27 mouse cellular contexts compared by ENCODE assay signal in genomic region chr5:105465550-105465949, GRCm38 (mm10). TPM values are rescaled to one million over a fixed set of nuclear protein-coding genes. Genes with fewer than 3 reads are reported as not detected.
DNase-seq lines count a peak whose midpoint lies in the region; ATAC-seq and TF ChIP-seq lines count a peak whose summit lies in the region.
"Had no signal": no experiment of that assay in that cellular context is flagged by ENCODE, and none has a peak within 500 bp of the region (broad histone marks: within the 10 kb centered on the region; RNA-seq: fewer than 3 reads in every experiment).

No protein-coding gene starts in this region.

- intact Hi-C loops in left cerebral cortex, adult 2 months (cut with DNase I): loop anchor here (5.0 kb wide), 1 partner anchor 48 kb away; the partner anchor contains the start of gene Lrrc8b

- no peaks in the 10 kb centered on the region for H3K27me3 ChIP-seq in heart, embryonic 10.5 days (ENCODE audit: insufficient read depth, poor library complexity, severe bottlenecking)
- H3K27me3 ChIP-seq in kidney, embryonic 16.5 days (ENCODE audit: insufficient read depth, low read length): no peaks in the 10 kb centered on the region
- H3K27me3 ChIP-seq in kidney, adult 2 months (replicated peaks; ENCODE audit: control insufficient read depth, insufficient read depth, low read length): no peaks in the 10 kb centered on the region
- H3K27me3 ChIP-seq in liver, embryonic 12.5 days (replicated peaks): no peaks in the 10 kb centered on the region
- H3K27me3 ChIP-seq: CH12.LX; forebrain, embryonic 13.5 days; heart, embryonic 12.5 days; heart, embryonic 15.5 days; hindbrain, embryonic 13.5 days; Patski had no signal

- no peak overlapping the region for H3K4me3 ChIP-seq in heart, embryonic 10.5 days
- no peak overlapping the region for H3K4me3 ChIP-seq in kidney, embryonic 16.5 days (ENCODE audit: low read length)
- H3K4me3 ChIP-seq in kidney, adult 2 months (ENCODE audit: insufficient read depth, low read depth, low read length): no peak overlapping the region
- no peak overlapping the region for H3K4me3 ChIP-seq in left cerebral cortex, adult 2 months
- no peak overlapping the region for H3K4me3 ChIP-seq in liver, embryonic 12.5 days
- H3K4me3 ChIP-seq: forebrain, embryonic 10.5 days; forebrain, embryonic 13.5 days; heart, embryonic 12.5 days; heart, embryonic 15.5 days; hindbrain, embryonic 10.5 days; hindbrain, embryonic 13.5 days had no signal

- TF ChIP-seq POLR2A in kidney, adult 2 months (IDR thresholded peaks at IDR 0.05; ENCODE audit: low read depth, low read length): no peak

- peak; percentile 75 for DNase-seq in heart, adult 11 months
- no peak for DNase-seq in heart, embryonic 10.5 days (ENCODE audit: low spot score)
- DNase-seq in kidney, adult 2 months: no peak
- no peak for DNase-seq in left cerebral cortex, adult 2 months (ENCODE audit: extremely low spot score in 1 of 2, low spot score in 2 of 2)
- DNase-seq in left cerebral cortex, adult 11 months (ENCODE audit: low spot score): no peak
- DNase-seq: adrenal gland, postnatal 10 days; B cell, adult 2 months; cerebellum, adult 8-10 months; cerebellum, postnatal 10 days; cerebellum, postnatal 36 days; gastrocnemius, postnatal 10 days; gastrocnemius, postnatal 36 days; heart, postnatal 10 days; heart, postnatal 36 days had no signal

- no peaks in the 10 kb centered on the region for H3K4me1 ChIP-seq in heart, embryonic 10.5 days
- H3K4me1 ChIP-seq in kidney, embryonic 16.5 days (ENCODE audit: insufficient read depth, low read length): no peaks in the 10 kb centered on the region
- no peaks in the 10 kb centered on the region for H3K4me1 ChIP-seq in kidney, adult 2 months (ENCODE audit: control insufficient read depth, insufficient read depth, low read length)
- H3K4me1 ChIP-seq in liver, embryonic 12.5 days: no peaks in the 10 kb centered on the region
- H3K4me1 ChIP-seq: forebrain, embryonic 10.5 days; forebrain, embryonic 13.5 days; heart, embryonic 12.5 days; heart, embryonic 15.5 days; hindbrain, embryonic 10.5 days; hindbrain, embryonic 13.5 days had no signal

- H3K4me2 ChIP-seq in kidney, embryonic 16.5 days (replicated peaks; ENCODE audit: low read depth, low read length): no peak overlapping the region
- no peak overlapping the region for H3K4me2 ChIP-seq in liver, embryonic 12.5 days
- H3K4me2 ChIP-seq: forebrain, embryonic 13.5 days; heart, embryonic 12.5 days; heart, embryonic 15.5 days; hindbrain, embryonic 13.5 days had no signal

- WGBS in heart, embryonic 10.5 days: 95% methylated on average over 8 of the region's 8 CpGs
- WGBS in kidney, embryonic 16.5 days: 65% methylated on average over 8 of the region's 8 CpGs
- 83% methylated on average over 8 of the region's 8 CpGs for WGBS in kidney, adult 2 months
- WGBS in liver, embryonic 12.5 days (ENCODE audit: insufficient replicate concordance): 92% methylated on average over 8 of the region's 8 CpGs

- no peak overlapping the region for H3K27ac ChIP-seq in heart, embryonic 10.5 days
- H3K27ac ChIP-seq in kidney, embryonic 16.5 days (ENCODE audit: low read length): no peak overlapping the region
- H3K27ac ChIP-seq in kidney, adult 2 months (ENCODE audit: insufficient read depth, low read depth, low read length): no peak overlapping the region
- H3K27ac ChIP-seq in left cerebral cortex, adult 2 months: peak overlapping the region; percentile 91
- no peak overlapping the region for H3K27ac ChIP-seq in liver, embryonic 12.5 days
- H3K27ac ChIP-seq: forebrain, embryonic 10.5 days; forebrain, embryonic 13.5 days; heart, embryonic 15.5 days; hindbrain, embryonic 10.5 days; hindbrain, embryonic 13.5 days had no signal

- no peak for TF ChIP-seq CTCF in kidney, adult 2 months (conservative IDR thresholded peaks at IDR 0.05; ENCODE audit: insufficient read depth, insufficient read length, low read depth, low read length)
- TF ChIP-seq CTCF in left cerebral cortex, adult 2 months (IDR thresholded peaks at IDR 0.05): no peak

- H3K9ac ChIP-seq in kidney, embryonic 16.5 days (replicated peaks; ENCODE audit: low read length): no peak overlapping the region
- no peak overlapping the region for H3K9ac ChIP-seq in liver, embryonic 12.5 days
- H3K9ac ChIP-seq: forebrain, embryonic 13.5 days; heart, embryonic 12.5 days; heart, embryonic 15.5 days; hindbrain, embryonic 13.5 days had no signal

- no peaks in the 10 kb centered on the region for H3K36me3 ChIP-seq in heart, embryonic 10.5 days
- H3K36me3 ChIP-seq in kidney, embryonic 16.5 days (ENCODE audit: insufficient read depth, low read length): no peaks in the 10 kb centered on the region
- H3K36me3 ChIP-seq in kidney, adult 2 months (ENCODE audit: control insufficient read depth, insufficient read depth, low read length): no peaks in the 10 kb centered on the region
- H3K36me3 ChIP-seq in liver, embryonic 12.5 days: 0 out of 2 replicates have a peak, but pooled peaks cover 4% of the 10 kb centered on the region
- H3K36me3 ChIP-seq: forebrain, embryonic 10.5 days; heart, embryonic 12.5 days; heart, embryonic 15.5 days; hindbrain, embryonic 13.5 days had no signal

- ATAC-seq in kidney, embryonic 16.5 days (ENCODE audit: low FRiP score, low TSS enrichment): peak; percentile 63; the same call in 1 of the 2 replicates
- ATAC-seq in liver, embryonic 12.5 days: no peak
- ATAC-seq: forebrain, embryonic 13.5 days; forebrain, embryonic 16.5 days; hindbrain, embryonic 16.5 days; Patski had no signal

- no peaks in the 10 kb centered on the region for H3K9me3 ChIP-seq in heart, embryonic 10.5 days
- no peaks in the 10 kb centered on the region for H3K9me3 ChIP-seq in kidney, embryonic 16.5 days (ENCODE audit: low read length)
- no peaks in the 10 kb centered on the region for H3K9me3 ChIP-seq in liver, embryonic 12.5 days (replicated peaks)
- H3K9me3 ChIP-seq: forebrain, embryonic 10.5 days; forebrain, embryonic 13.5 days; G1E; heart, embryonic 12.5 days; heart, embryonic 15.5 days; hindbrain, embryonic 10.5 days; hindbrain, embryonic 13.5 days had no signal

RNA-seq across cellular contexts. Expression of gene Lrrc8b, which starts 50.0 kb away (rescaled TPM):
- polyA plus RNA-seq in heart, embryonic 10.5 days (2016; fragmentation: Nextera tagmentation; extraction: Ambion mirVana): 5.5 and 6.0 TPM in 2 replicates
- 5.3 and 5.5 TPM in 2 replicates for polyA plus RNA-seq in kidney, embryonic 16.5 days (2015; fragmentation: Nextera tagmentation; extraction: Ambion mirVana)
- 17.9 and 20.7 TPM in 2 replicates for polyA plus RNA-seq in kidney, adult 2 months (2012; rRNA removed)
- total RNA-seq in left cerebral cortex, adult 2 months (2021): 10 to 100 TPM; 90.1 to 90.6 TPM
- polyA plus RNA-seq in liver, embryonic 12.5 days (2016; fragmentation: Nextera tagmentation; extraction: Ambion mirVana): 7.5 and 7.8 TPM in 2 replicates

RNA-seq across cellular contexts. Expression of gene Lrrc8c, which starts 53.6 kb away (rescaled TPM):
- 26.0 and 26.7 TPM in 2 replicates for polyA plus RNA-seq in heart, embryonic 10.5 days (2016; fragmentation: Nextera tagmentation; extraction: Ambion mirVana)
- 14.3 and 15.4 TPM in 2 replicates for polyA plus RNA-seq in kidney, embryonic 16.5 days (2015; fragmentation: Nextera tagmentation; extraction: Ambion mirVana)
- polyA plus RNA-seq in kidney, adult 2 months (2012; rRNA removed): 13.0 and 13.6 TPM in 2 replicates
- 10 to 100 TPM; 32.7 to 37.5 TPM for total RNA-seq in left cerebral cortex, adult 2 months (2021)
- polyA plus RNA-seq in liver, embryonic 12.5 days (2016; fragmentation: Nextera tagmentation; extraction: Ambion mirVana): 23.0 and 23.9 TPM in 2 replicates
